Mouse (Mus musculus): Measurements from ENCODE around the gene Lrfn1.
"Not testable (repeated sequence)": the region's sequence is repeated elsewhere in the genome, so short reads cannot be mapped to it uniquely, and the experiment has no call there.

The Lrfn1 gene

GRCm38 (mm10) chr7:28447101-28447830 lies 4.5 kb upstream of the Lrfn1 start:
- DNase-seq = no peak

- no peak for DNase-seq
Measured at GRCm38 (mm10) chr7:28447865-28448820, 3.6 kb upstream of the Lrfn1 start.

- DNase-seq = no peak
Measured at GRCm38 (mm10) chr7:28452361-28453005, 703 bp downstream of the Lrfn1 start.

- no peak for DNase-seq
Measured at GRCm38 (mm10) chr7:28460361-28460760, 8.6 kb downstream of the Lrfn1 start.

- DNase-seq = no peak
Measured at GRCm38 (mm10) chr7:28462769-28463168, 11.0 kb downstream of the Lrfn1 start.

- DNase-seq = peak; percentile 94
Measured at GRCm38 (mm10) chr7:28464416-28465212, 12.8 kb downstream of the Lrfn1 start.

- no peak for DNase-seq
Measured at GRCm38 (mm10) chr7:28466721-28467212, 15.0 kb downstream of the Lrfn1 start.

GRCm38 (mm10) chr7:28467213-28467751 lies 15.5 kb downstream of the Lrfn1 start:
- DNase-seq = no peak

GRCm38 (mm10) chr7:28476191-28476590 lies 24.4 kb downstream of the Lrfn1 start:
- no peak for DNase-seq

GRCm38 (mm10) chr7:28477363-28477762 lies 25.6 kb downstream of the Lrfn1 start:
- DNase-seq = no peak

- no peak for DNase-seq
Measured at GRCm38 (mm10) chr7:28478854-28479253, 27.1 kb downstream of the Lrfn1 start.

GRCm38 (mm10) chr7:28482854-28483253 lies 31.1 kb downstream of the Lrfn1 start:
- no peak for DNase-seq

GRCm38 (mm10) chr7:28484192-28484591 lies 32.4 kb downstream of the Lrfn1 start:
- no peak for DNase-seq

GRCm38 (mm10) chr7:28488030-28488491 lies 36.3 kb downstream of the Lrfn1 start:
- DNase-seq = peak; percentile 21

GRCm38 (mm10) chr7:28490410-28490809 lies 38.6 kb downstream of the Lrfn1 start:
- peak; percentile 73 for DNase-seq

- peak; percentile 17 for DNase-seq
Measured at GRCm38 (mm10) chr7:28490903-28491302, 39.1 kb downstream of the Lrfn1 start.

GRCm38 (mm10) chr7:28492310-28492709 lies 40.5 kb downstream of the Lrfn1 start:
- DNase-seq = no peak

GRCm38 (mm10) chr7:28495426-28495825 lies 43.6 kb downstream of the Lrfn1 start:
- DNase-seq = no peak

- DNase-seq = no peak
Measured at GRCm38 (mm10) chr7:28505585-28505984, 53.8 kb downstream of the Lrfn1 start.

GRCm38 (mm10) chr7:28509121-28509520 lies 57.3 kb downstream of the Lrfn1 start:
- DNase-seq = not testable (repeated sequence)

- not testable (repeated sequence) for DNase-seq
Measured at GRCm38 (mm10) chr7:28510405-28510974, 58.7 kb downstream of the Lrfn1 start, which contains the start of gene Ifnl2. Gene Ifnl2 (minus strand): TSS chr7:28510455.

Measured in cerebellum, adult 11-12 months (tissue).